Mouse (Mus musculus): ENCODE measurements around the gene Gm21969. TPM values are rescaled to one million over a fixed set of nuclear protein-coding genes. Genes with fewer than 3 reads are reported as not detected.

Gm21969 gene
- total RNA-seq, 2 experiments from 2014 or later: 0.12 TPM; not detected in 1

- DNase-seq (ENCODE audit: low spot score in 2 of 2): no peak
Measured at GRCm38 (mm10) chr4:139616276-139617000, 13.5 kb downstream of the Gm21969 start.

- DNase-seq (ENCODE audit: low spot score in 2 of 2): no peak
Measured at GRCm38 (mm10) chr4:139617001-139617364, 14.0 kb downstream of the Gm21969 start.

- no peak for DNase-seq (ENCODE audit: low spot score in 2 of 2)
Measured at GRCm38 (mm10) chr4:139619765-139620164, 16.8 kb downstream of the Gm21969 start.

DNA sequence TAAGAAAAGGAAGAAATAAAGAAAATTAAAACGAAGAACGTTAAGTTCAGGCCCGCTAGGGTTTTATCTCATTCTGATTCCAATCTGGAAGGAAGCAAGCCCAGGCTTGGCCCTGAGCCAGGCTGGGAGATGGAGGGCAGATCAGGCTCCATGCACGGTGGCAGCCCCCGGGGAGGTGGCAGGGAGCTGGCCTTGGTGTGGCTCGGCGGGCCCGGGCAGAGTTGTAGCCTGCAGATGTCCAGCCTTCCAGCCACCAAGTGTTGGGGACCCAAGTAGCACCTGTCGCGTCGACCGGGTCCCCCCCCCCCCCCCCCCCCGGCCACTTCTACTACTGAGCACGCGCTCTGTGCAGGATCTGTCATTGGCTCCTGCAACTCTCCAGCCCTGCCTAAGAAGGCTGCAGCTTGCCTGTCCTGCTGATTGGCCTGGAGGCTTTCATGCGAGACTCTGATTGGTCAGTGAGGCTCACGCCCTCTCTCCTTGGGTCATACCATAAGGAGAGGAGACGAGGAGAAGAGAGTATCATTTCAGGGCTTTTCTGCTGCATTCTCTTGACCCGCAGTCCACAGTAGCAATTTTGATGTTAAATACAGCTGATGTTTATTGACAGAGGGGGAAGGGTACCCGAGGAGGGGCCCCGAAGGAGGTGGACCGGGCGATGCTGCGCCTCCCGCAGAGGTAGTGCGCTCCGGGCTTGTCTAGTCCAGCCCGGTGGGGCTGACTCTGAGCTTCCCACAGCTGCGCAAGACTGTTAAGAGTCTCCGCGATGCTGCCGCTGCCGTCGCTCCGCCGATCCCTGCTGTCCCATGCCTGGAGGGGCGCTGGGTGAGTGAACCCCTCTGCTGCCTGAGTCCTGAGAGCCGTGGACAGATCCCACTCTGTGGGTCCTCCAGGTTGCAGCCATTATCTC is 19.6 kb downstream of the Gm21969 start, which contains the start of gene Aldh4a1:
Aldh4a1 (plus strand) TSS at position 494 of the 910 bp plus-strand sequence.
- DNase-seq (ENCODE audit: low spot score in 2 of 2): peak; percentile 82 to 90

- DNase-seq (ENCODE audit: low spot score in 2 of 2): no peak
Measured at GRCm38 (mm10) chr4:139623434-139624115, 20.6 kb downstream of the Gm21969 start.

- no peak for DNase-seq (ENCODE audit: low spot score in 2 of 2)
Measured at GRCm38 (mm10) chr4:139624116-139624489, 21.1 kb downstream of the Gm21969 start.

GRCm38 (mm10) chr4:139624706-139625105 is 21.7 kb downstream of the Gm21969 start:
- no peak for DNase-seq (ENCODE audit: low spot score in 2 of 2)

- DNase-seq (ENCODE audit: low spot score in 2 of 2): no peak
Measured at GRCm38 (mm10) chr4:139627361-139627760, 24.4 kb downstream of the Gm21969 start.

- DNase-seq (ENCODE audit: low spot score in 2 of 2): no peak
Measured at GRCm38 (mm10) chr4:139630171-139630570, 27.2 kb downstream of the Gm21969 start.

- DNase-seq (ENCODE audit: low spot score in 2 of 2): no peak
Measured at GRCm38 (mm10) chr4:139631141-139631540, 28.2 kb downstream of the Gm21969 start.

DNA sequence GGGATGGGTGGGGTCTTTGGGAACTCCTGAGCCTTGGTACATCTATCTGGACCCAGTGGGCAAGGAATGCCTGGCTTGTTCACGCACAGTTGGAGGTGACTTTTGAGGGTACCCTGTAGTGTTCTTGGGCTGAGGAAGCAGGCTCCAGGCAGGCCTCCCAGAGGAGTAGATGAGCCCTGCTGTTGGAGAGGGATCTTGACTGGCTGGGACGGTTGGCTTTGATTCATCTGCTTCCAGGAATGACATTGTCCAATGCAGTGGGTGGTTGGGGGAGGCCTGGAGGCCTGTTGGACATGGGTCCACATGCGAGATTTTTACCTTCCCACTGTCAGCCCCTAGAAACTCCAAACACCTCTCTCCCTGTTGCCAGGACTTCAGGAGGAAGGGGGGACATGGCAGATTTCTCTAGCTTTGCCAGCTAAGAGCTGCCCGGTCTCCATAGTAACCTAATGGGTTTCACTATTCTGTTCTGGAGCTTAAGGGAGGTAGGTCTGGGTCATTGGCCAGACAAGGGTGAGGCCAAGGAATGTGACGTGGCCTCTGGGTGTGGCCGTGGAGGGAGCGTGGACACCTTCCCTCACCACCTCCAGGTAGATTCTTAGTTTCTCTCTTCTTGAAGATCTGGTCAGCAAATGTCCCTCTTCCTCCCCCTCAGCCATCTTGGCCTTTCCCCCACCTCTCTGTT is 28.7 kb downstream of the Gm21969 start:
- no peak for DNase-seq (ENCODE audit: low spot score in 2 of 2)

- no peak for DNase-seq (ENCODE audit: low spot score in 2 of 2)
Measured at GRCm38 (mm10) chr4:139632254-139632580, 29.2 kb downstream of the Gm21969 start.

DNA sequence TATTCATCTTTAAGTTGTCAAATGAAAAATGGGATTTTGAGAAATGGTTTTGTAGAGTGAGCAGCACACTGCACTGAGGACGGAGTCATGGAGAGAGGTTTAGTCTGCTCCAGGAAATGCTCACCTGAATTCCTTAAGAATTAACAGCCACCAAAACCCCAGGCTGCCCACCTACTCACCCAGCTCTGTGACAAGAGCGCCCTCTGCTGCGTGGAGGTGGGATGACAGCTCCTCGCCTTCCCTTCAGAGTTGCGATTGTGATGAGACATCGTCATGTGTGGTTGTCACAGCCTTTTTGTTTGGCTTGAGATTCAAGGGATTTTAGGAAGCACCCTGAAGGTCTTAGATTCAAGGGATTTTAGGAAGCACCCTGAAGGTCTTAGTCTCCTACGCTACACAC is 33.4 kb downstream of the Gm21969 start:
- DNase-seq (ENCODE audit: low spot score in 2 of 2): peak; percentile 70 to 82

- DNase-seq (ENCODE audit: low spot score in 2 of 2): no peak
Measured at GRCm38 (mm10) chr4:139637847-139638246, 34.9 kb downstream of the Gm21969 start.

GRCm38 (mm10) chr4:139638356-139638755 is 35.4 kb downstream of the Gm21969 start:
- no peak for DNase-seq (ENCODE audit: low spot score in 2 of 2)

GRCm38 (mm10) chr4:139639801-139640200 is 36.8 kb downstream of the Gm21969 start:
- no peak for DNase-seq (ENCODE audit: low spot score in 2 of 2)

DNA sequence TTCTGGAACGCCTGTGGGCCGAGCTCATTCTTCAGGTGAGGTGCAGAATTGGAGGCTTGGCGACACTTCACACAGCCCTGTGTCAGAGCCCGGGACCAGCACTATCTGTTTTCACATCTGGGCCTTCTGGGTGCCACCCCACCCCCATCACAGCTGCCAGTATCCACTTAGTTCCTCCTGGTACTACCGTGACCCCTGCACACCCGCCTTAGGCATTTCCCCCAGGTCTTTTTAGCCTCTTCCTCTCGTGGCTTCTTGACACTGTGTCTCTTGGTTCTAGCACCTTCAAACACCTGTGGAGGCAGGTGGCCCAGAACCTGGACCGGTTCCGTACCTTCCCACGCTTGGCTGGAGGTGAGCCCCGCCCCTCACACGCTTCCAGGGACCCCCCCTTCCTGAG is 37.3 kb downstream of the Gm21969 start:
- no peak for DNase-seq (ENCODE audit: low spot score in 2 of 2)

DNA sequence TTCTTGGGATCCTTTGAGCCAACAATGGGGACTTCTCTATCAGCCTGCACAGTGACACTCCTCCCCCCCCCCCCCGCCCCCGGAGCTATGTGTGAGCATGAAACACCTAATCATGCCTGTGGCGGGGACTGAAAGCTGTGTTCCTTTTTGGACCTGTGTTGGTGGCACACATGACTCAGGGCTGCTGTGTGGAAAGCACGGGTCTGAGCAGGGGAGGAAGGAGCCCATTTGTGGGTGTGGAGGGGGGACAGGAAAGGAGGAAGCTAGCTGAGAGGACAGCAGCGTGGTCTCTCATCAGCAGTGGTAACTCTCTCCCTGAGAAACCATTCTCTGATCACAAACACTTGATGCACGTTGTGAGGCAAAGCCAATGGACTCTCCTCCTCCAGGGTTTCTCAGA is 37.8 kb downstream of the Gm21969 start:
- DNase-seq (ENCODE audit: low spot score in 2 of 2): no peak

DNA sequence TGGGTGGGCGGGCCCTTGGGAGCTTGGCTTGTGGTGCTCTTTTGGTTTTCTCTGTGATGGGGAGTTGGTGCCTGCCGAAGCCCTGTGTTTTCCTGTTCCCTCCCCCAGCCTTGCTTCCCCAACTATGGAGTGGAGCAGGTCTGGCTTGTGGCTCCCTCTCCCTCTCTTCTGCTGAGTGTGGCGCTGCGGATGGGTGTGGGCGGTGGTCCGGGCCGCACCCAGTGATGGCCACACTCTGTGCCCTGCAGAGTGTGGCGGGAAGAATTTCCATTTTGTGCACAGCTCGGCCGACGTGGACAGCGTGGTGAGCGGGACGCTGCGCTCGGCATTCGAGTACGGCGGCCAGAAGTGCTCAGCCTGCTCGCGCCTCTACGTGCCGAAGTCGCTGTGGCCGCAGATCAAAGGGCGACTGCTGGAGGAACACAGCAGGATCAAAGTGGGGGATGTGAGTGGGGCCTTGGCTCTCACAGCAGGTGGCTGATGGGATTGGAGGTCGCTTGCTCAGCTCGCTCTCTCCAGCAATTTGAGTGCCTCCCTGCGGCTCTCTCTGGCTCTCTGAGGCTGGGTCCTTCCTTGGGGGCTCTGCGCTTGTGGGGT is 38.9 kb downstream of the Gm21969 start:
- DNase-seq (ENCODE audit: low spot score in 2 of 2): no peak

- DNase-seq (ENCODE audit: low spot score in 2 of 2): peak; percentile 80 to 84
Measured at GRCm38 (mm10) chr4:139643972-139644371, 41.0 kb downstream of the Gm21969 start.

GRCm38 (mm10) chr4:139646916-139647315 is 43.9 kb downstream of the Gm21969 start:
- no peak for DNase-seq (ENCODE audit: low spot score in 2 of 2)
